Mouse (Mus musculus) midbrain, embryonic 16.5 days (tissue): ENCODE measurements around the gene Cyp2b10. TPM values are rescaled to one million over a fixed set of nuclear protein-coding genes. Genes with fewer than 3 reads are reported as not detected.

Source experiments
- polyA plus RNA-seq: library from polyadenylated mRNA; unstranded; fragments of >200 nt; fragmentation: Nextera tagmentation; extraction: Ambion mirVana; gene quantifications from 2 replicates; pipeline ENCODE4 v1.2.1, GENCODE M21; 2015

The Cyp2b10 gene
- polyA plus RNA-seq, 1 experiment from 2014 or later, result not detected

Other genes with a start within 250 kb of the Cyp2b10 start
- gene Bckdha, start 238.6 kb upstream of the Cyp2b10 start, polyA plus RNA-seq, result 38.2 and 41.4 TPM in 2 replicates
- 35.2 and 35.4 TPM in 2 replicates for gene Exosc5, start 238.5 kb upstream of the Cyp2b10 start, polyA plus RNA-seq
- gene Tmem91, start 222.5 kb upstream of the Cyp2b10 start, polyA plus RNA-seq, result 61.6 and 90.5 TPM in 2 replicates
- 40.0 and 49.8 TPM in 2 replicates for gene B9d2, start 216.8 kb upstream of the Cyp2b10 start, polyA plus RNA-seq
- gene Tgfb1, start 210.6 kb upstream of the Cyp2b10 start, polyA plus RNA-seq, result 0.21 and 0.78 TPM in 2 replicates
- 32.1 and 36.8 TPM in 2 replicates for gene Ccdc97, start 178.5 kb upstream of the Cyp2b10 start, polyA plus RNA-seq
- gene Hnrnpul1, start 142.9 kb upstream of the Cyp2b10 start, polyA plus RNA-seq, result 38.3 and 41.1 TPM in 2 replicates
- 14.9 and 17.1 TPM in 2 replicates for gene Axl, start 108.9 kb upstream of the Cyp2b10 start, polyA plus RNA-seq
- 2.8 and 3.2 TPM in 2 replicates for gene Cyp2s1, start 80.7 kb upstream of the Cyp2b10 start, polyA plus RNA-seq
- gene Cyp2b13, start 163.9 kb downstream of the Cyp2b10 start, polyA plus RNA-seq, result not detected in 2 replicates